Mouse (Mus musculus) gastrocnemius, postnatal 36 days (tissue): ENCODE results near the gene Med29. TPM values are rescaled to one million over a fixed set of nuclear protein-coding genes. Genes with fewer than 3 reads are reported as not detected.
A peak's percentile ranks its signal among the peaks of the same experiment; 100 is the strongest.

Source experiments
- DNase-seq, 2 experiments: peaks; one replicate each; pipeline ENCODE4 v3.0.0; 2022
- intact Hi-C: fragments of 180-260 bp; cut with DNase I; formaldehyde crosslinking; loops from one replicate; pipeline ENCODE4 v1.15.1; 2025
- long read RNA-seq, 2 experiments: library from polyadenylated mRNA; stranded (forward); transcript quantifications; one replicate each; pipeline ENCODE4 v2.0.0; 2021
- total RNA-seq, 2 experiments: library from RNA; stranded (reverse); gene quantifications; 2 replicates each; pipeline ENCODE4 v1.2.3; 2021

Gene Med29
- 10 to 100 TPM; 19.1 to 22.1 TPM for total RNA-seq
- long read RNA-seq, experiment 1, transcript Med29-201 (4 exons, 1,281 nt): major isoform, 60 of 70 reads
- long read RNA-seq, experiment 1, partial matches to known transcripts: 1 of 70 reads
- long read RNA-seq, experiment 1, other reads (novel, unspliced or antisense): 9 of 70 reads
- long read RNA-seq, experiment 2, transcript Med29-201 (4 exons, 1,281 nt): major isoform, 77 of 86 reads
- long read RNA-seq, experiment 2, partial matches to known transcripts: 1 of 86 reads
- long read RNA-seq, experiment 2, other reads (novel, unspliced or antisense): 8 of 86 reads

DNA sequence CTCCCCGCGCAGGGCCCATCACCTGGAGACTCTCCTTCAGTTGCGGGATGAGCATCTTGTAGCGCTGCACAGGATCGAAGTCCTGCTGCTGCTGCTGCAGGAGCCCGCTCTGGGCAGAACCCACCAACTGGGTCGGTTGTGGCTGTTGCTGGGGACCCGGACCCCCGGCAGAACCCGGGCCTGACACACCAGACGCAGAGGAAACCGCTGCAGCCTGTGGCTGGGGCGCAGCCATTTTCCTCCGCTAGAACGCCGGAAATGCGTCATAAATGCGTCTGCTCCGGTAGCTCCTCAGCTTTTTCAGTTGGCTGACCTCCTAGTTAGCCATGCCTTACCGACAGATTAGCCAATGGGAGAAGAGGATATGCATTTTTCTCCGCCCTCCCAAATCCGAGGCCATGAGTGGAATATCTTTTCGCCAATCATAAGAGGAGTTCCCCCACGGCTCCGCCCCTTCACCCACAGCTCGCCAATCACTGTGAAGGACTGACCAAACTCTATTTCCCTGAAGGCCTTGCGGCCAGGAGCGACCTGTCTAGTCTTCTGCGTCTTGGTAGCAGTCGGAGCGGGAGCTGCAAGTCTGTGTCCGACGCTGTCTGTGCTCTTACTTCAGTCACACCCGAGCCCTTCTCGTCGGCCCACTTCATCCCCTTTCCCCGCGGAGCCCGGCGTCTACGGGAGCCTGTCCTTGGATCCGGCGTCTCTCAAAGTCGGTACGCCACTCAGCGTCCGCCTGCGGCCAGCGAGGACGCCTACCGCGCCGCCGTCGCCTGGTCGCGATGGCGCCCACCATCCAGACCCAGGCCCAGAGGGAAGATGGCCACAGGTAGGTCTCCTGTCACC, at the start of gene Med29, which contains the start of gene Paf1:
Gene Med29, minus strand, starts transcription at position 280 of the 843 bp plus-strand sequence.
Gene Paf1, plus strand, starts transcription at position 523 of the 843 bp plus-strand sequence.
- intact Hi-C loops: no loop called here
- DNase-seq: peak; percentile 90 to 95

DNA sequence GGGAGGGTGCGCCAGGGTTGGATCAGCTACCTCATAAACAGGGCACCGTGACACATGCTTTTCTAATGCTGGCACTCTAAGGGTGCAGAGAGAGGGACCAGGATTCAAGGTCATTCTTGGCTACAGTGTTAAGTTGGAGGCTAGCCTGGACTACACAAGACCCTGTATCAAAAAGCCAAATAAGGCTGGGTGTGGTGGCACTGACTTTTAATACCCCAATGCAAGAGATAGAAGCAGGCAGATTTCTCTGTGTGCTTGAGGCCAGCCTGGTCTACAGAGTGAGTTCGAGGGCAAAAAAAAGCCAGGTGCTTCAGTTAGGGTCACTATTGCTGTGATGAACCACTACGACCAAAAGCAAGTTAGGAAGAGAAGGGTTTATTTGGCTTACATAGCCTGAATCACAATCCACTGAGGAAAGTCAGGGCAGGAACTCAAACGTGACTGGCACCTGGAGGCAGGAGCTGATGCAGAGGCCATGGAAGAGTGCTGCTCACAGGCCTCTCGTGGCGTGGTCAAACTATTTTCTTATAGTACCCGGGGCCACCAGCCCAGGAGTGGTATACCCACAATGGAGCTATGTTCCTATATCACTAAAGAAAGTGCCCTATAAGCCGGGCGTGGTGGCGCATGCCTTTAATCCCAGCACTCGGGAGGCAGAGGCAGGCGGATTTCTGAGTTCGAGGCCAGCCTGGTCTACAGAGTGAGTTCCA, 49.4 kb upstream of the Med29 start:
- intact Hi-C loops: loop anchor here (5.0 kb wide), 1 partner anchor 280 kb away; no protein-coding TSS in a partner anchor
- no peak for DNase-seq

DNA sequence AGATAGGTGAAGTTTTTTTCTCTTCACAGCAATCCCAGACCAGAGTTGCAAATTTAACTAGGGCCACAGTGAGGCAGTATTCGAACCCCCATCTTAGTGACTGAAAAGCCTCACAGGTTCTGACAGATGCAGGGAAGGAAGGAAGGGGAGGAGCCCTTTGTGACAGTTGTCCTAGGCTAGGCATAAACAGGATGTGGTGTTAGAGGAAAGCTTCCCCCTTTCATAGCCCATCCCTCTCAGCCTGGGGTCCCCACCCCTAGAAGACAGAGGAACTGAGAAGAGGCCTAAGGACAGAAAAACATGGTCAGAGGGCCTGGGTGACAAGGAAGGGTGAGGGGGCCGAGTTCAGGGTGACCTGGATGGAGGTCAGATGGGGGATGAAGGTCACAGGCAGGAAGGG, 48.2 kb upstream of the Med29 start:
- DNase-seq: no peak
- intact Hi-C loops: loop anchor here (5.0 kb wide), 1 partner anchor 282 kb away; no protein-coding TSS in a partner anchor

DNA sequence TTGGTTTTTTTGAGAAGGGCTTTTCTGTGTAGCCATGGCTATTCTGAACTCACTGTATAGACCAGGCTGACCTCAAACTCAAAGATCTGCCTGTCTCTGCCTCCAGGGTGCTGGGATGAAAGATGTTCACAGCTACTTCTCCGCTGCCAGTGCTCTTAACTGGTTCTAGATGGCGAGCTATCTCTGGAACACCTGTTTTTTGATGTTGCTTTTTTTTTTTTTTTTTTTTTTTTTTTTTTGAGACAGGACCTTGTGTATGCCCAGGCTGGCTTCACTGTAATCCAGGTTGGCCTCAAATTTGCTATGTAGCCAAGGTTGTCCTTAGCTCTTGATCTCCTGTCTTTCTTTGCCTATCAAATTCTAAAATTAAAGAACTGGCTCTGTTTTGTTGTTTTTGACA, 46.3 kb upstream of the Med29 start:
- intact Hi-C loops: no loop called here
- no peak for DNase-seq

DNA sequence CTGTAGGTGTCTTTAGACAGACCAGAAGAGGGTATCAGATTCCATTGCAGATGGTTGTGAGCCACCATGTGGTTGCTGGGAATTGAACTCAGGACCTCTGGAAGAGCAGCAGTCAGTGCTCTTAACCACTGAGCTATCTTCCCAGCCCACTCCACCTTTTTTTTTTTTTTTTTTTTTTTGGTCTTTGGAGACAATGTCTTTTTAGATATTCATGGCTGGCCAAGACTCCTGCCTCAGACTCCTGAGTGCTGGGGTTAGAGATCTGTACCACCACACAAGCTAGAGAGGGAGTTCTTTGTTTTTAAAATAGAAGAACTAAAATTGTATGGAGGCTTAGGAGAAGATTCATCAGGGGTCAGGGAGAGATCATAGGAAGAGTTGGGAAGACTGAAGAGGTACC, 45.5 kb upstream of the Med29 start:
- no peak for DNase-seq
- intact Hi-C loops: no loop called here

DNA sequence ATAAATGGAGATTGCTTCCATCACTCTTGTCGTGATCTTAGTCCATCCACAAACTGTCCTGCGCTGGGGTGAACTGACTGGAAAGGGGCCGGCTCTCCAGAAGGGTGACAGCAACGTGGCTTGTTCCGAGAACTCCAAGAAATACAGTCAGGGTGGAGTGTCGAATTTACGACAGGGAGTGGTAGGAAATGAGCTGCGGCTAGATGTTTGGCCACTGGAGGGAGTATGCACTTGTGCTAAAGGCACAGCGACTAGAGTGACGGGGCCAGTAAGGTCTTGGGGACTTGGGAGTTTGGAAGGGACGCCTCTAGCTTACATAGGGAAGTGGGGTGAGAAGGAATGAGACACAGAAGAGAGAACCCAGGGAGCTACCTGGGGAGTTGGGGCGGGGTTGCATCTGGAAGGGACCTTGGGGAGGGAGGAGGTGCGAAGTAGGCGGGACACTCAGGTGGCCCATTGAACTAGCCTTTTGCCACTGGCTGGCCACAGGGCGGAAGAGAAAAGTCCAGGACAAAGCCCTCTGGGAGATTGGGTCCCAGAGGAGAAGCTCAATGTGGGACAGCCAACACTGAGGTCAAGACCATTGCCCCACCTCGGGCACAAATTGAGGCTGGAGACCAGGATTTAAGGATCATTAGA, 44.5 kb upstream of the Med29 start, which contains the start of gene Gmfg:
Gene Gmfg, plus strand, starts transcription at position 516 of the 639 bp plus-strand sequence.
- intact Hi-C loops: no loop called here
- peak; percentile 66 to 75 for DNase-seq

DNA sequence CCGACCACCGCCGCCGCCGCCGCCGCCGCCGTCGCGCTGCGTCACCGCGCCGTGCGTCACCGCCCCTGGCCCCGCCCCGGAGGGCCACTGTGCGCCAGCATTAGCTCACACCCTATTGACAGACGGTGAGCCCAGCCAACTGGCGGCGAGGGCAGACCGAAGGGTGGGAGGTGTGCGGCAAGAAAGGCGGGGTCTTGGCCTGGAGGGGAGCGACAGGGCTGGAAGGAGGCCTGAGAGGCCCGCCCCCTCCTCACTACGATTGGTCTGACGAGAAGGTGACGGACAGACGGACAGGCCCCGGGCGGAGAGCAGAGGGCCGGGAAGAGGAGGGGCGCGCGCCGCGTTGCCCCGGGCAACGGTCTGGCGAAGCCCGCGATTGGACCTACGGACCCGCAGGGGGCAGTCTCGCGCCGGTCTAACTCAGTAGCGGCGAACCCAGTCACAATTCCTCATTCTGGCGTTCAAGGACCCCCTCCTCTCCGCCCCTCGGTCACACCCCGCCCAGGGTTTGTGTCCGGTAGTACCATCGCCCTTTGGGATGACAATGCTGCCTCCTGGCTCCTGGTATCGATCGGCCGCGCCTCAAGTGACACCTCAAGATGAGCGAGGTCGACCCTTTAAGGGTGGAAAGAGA, 43.9 kb upstream of the Med29 start:
- intact Hi-C loops: no loop called here
- peak; percentile 99 to 100 for DNase-seq

DNA sequence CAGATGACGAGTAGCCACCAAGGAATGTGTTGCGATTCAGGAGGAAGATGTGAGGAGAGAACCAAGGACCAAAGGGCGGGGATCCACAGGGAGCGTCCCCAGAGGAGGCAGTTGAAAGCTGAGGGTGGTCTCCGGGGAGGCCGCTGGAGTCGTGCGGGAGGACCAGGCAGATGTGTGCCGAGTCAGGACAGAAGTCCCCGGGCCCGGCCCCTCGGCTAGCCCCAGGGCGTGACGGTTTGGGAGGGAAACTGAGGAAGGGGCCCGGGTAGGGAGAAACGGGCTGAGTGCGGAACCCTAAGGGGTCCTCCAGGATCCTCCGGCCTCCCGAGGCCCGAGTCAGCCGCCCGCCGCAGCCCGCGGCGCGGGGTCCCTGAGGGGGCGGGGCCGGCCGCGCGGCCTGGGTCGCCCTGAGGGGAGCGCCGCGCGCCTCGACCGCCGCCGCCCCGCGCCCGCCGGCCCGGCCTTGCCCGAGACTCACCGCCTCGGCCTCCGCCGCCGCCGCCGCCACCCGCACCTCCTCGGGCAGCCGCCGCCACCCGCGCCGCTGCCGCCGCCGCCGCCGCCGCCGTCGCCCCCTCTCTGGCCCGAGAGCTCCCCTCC, 43.3 kb upstream of the Med29 start:
- intact Hi-C loops: no loop called here
- DNase-seq: peak in 1 of 2 experiments; percentile 19

DNA sequence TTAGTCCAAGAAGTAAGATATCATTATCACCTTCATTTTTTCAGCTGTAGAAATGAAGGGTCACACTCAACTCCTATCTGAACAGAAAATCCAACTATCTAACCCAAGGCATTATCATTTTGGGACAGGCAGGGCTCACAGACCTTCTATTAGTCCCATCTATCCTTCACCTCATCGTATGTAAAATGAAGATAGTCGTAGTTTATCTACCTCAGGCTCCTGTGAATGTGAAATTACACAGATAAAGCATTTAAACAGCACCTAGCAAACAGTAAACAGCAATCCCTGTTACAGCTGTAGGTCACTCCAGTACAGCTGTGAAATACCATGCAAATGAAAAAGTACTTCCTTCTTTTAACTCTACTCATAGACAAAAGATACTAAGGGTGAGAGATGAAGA, 39.7 kb upstream of the Med29 start:
- DNase-seq: no peak
- intact Hi-C loops: no loop called here

DNA sequence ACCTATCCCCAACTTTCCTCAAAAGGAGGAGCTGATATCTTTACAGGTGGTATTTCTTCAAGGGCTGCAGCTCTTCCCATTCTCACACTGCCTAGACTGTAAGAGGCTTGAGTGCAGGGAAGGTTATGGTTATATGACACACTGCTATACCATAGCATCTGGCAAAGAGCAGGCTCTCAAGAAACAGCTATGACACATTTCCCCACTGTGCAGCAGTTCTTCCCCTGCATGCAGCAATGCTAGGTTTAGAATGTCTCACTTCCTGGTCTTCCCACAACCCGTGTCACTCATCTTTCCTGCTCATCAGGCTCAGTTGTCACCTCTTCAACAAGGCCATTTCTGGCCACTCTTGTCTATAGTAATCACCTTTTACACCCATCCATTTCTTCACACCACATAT, 38.0 kb upstream of the Med29 start:
- DNase-seq: no peak
- intact Hi-C loops: no loop called here

DNA sequence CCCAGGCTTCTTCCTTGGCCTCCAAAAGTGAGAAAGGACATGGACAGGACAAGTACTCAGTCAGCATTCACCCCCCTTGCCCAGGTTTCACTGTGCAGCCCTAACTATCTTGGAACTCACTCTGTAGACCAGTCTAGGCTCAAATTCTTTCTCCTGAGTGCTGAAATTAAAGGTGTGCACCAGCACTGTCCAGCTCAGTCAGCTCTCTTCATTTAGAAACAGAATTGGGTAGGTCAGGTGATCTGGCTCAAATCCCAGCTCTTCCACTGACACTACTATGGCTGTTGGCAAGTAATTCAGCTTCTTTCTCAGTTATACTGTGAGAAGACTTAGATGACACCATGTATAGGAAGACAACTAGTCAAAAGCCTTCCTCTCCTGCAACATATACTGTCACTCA, 35.2 kb upstream of the Med29 start:
- intact Hi-C loops: no loop called here

DNA sequence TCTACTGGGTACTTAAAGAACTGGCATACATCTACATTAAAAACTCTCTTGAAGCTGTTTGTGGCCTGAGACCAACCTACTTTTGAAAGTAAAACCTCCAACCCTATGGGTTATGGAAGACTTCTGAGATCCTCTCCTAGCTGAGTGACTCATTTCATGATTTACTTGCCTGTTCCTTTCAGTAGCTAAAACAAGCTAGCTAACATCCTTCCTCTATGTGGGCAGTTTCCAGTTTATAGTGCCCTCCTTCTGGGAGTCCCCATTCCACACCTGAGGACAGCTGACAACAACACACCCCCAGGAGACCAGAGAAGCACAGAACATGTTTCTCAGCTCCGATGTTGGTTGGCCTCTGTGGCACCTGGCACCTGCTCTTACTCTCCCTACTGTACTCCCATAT, 30.5 kb upstream of the Med29 start:
- intact Hi-C loops: no loop called here

More for the DNA sequence above, 35.2 kb upstream of the Med29 start:
- no peak for DNase-seq

DNA sequence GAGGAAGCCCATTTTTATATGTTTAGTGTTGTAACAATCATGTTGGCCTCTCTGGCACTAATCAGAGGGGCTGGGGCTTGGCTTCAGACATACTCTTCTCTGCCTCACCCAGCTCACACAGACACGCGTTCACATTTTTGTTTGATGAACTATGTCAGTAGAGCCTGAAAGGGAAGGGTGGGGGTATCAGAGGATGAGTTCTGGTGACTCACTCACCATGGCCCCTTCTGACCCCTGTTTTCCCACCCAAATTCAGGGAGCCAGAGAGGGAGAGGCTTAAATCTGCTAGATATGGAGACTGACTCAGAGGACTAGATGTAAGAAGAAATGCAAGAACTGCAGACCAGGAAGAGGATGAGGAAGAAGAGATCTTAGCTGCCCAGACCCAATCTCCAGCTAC, 26.9 kb upstream of the Med29 start:
- intact Hi-C loops: no loop called here
- DNase-seq: no peak

More for the DNA sequence above, 30.5 kb upstream of the Med29 start:
- no peak for DNase-seq

DNA sequence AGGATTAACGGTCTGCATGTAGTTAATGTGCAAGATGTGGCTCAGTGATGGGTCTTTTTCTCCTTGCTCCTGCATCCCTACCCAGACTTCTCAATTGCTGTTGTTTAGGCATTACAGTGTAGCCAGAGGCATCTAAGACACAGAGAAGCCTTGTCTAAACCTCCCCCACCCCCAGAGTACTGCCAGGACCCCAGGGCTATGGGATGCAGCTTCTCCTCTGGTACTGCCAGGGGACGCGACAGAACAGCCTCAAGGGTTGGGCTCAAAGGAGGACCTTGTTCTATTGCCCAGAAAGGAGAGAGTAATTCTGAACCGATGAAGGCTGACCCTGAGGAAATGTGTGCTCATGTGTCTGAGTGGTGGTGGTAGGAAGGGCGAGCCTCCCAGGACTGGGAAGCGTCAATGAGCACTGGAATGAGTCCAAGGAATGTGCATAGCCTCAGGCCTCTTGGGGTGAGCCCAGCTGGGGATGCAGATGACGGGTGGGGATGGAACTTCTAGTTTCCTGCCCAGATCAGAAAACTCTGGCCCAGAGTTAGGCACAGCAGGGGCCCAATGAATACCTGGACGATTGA, 25.7 kb upstream of the Med29 start:
- intact Hi-C loops: no loop called here
- peak in 1 of 2 experiments; percentile 69 for DNase-seq

DNA sequence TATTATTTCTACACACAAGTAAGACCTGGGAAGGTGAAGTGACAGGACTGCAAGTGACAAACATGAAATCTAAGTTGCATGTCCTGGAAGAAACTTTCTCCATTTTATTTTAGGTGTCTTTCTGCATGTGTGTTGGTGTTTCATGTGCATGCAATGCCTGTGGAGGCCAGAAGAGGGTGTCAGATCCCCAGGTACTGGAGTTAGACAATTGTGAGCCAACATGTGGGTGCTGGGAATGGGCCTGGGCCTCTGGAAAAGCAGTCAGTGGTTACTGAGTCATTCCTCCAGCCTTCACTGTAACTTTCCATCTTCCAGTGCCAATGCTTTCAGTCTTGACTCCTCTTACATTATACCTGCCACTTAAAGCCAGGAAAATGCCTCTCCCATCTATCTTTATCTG, 24.9 kb upstream of the Med29 start:
- no peak for DNase-seq
- intact Hi-C loops: no loop called here

DNA sequence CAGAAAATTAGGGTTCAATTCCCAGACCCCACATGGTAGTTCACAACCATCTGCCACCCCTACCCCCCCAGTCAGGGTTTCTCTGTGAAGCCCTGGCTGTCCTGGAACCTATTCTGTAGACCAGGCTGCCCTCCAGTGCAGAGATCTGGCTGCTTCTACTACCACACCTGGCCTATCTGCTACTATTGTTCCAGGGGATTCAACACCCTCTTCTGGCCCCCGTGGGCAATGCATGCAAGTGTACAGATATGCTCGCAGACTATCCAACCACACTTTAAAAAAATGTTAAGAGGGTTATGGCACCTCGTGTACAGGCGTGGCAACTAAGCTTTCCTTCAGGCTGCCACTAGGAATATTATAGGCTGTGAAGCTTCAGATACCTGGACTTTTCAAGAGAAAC, 20.3 kb upstream of the Med29 start:
- DNase-seq: no peak
- intact Hi-C loops: no loop called here

DNA sequence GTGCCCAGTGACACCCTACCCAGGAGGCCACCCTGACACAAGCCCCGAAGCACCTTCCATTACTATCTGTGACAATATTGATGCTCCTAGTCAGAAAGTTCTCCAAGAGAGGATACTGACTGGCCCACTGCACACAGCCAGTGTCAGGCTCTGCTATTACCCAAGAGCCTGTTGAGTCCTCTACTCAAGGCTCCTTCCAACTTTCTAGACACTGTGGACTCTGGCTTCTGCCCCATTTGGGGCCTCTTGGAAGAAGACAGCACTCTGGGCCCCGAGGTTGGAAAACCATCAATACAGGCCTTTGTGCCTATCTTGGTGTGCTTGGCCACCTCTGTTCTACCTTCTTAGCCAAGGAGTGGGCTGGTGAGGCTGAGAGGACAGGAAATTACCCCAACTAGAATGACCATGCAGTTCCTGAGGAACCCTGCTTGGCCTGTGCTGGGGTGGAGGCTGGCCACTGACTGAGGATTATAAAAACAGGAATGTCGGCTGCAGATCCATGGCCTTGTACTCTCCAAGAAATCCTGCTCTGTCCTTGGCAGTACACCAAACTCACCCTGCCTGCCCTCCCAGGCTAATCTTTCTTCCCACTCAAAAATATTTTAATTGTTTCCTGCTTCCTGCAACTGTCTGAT, 18.4 kb upstream of the Med29 start:
- peak; percentile 51 to 75 for DNase-seq
- intact Hi-C loops: no loop called here

DNA sequence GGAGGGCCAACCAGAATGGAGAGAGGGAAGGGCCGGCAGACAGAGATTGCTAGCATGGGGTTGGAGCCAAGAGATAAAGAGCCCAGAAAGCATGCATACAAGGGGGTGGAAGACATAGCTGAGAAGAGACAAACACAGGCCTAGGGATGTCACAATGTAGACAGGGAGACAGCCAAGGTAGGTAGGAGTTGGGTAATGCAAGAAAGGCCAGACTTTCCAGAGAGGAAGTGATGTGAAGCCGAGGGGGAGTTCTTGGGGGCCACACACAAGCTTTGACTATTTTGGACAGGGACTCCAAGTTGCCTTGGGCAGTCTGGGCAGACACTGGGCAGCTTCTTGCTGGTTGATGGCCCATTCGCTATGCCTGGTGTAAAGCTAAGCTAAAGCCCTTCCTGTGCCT, 9.4 kb upstream of the Med29 start:
- intact Hi-C loops: no loop called here
- no peak for DNase-seq

DNA sequence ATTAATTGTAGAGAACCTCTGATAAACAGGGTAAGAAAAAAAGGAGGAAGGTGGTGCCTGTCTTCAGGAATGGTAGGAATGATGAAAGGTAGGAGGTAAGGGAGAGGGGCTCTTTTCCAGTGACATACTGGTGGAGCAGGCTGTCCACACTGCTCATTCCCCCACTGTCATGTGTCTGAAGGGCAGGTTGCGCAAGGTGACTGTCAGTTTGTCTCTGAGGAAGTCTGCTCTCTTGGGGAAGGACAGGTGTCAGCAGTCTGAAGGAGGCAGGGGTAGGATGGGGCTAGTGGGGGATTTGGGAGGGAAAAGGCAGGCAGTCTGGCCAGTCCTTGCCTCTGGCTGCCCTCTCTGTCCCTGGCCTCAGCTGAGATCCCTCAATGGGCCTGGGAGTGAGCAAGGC, 8.5 kb upstream of the Med29 start:
- intact Hi-C loops: no loop called here

More for the DNA sequence above, 8.5 kb upstream of the Med29 start:
- DNase-seq: no peak
